Mouse (Mus musculus): ENCODE measurements around the gene Scube1.

DNA sequence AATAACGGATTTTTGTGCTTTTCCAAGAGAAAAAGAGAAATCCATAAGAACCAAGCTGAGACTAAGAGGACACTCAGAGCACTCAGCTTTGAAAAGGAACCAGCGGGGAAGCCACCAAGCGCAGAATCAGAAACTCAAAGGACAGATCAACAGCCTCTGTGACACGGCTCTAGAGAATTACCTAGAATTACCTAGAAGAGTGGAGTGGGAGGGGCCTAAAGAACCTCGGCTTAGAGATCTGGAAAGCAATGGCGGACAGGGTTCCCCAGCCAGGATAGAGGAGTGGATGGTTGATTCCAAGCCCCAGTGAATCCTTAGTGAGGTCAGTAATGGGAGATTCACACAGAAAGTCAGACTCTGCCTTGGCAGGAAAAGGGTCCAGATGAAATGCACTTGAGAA lies 24.2 kb upstream of the Scube1 start:
- no peak for TF ChIP-seq CTCF (IDR thresholded peaks at IDR 0.05; ENCODE audit: borderline replicate concordance, extremely low read depth, insufficient read depth, insufficient read length)
- TF ChIP-seq POLR2A (IDR thresholded peaks at IDR 0.05; ENCODE audit: borderline replicate concordance, extremely low read depth, insufficient read depth, insufficient read length, poor library complexity, severe bottlenecking) = no peak

Data from brain, embryonic 14.5 days (tissue).